Mouse (Mus musculus): Measurements from ENCODE around the gene Sec16b. TPM values are rescaled to one million over a fixed set of nuclear protein-coding genes. Genes with fewer than 3 reads are reported as not detected.

The Sec16b gene
- 6.3 and 6.6 TPM in 2 replicates for polyA plus RNA-seq (2015; fragmentation: Nextera tagmentation; extraction: Ambion mirVana)

DNA sequence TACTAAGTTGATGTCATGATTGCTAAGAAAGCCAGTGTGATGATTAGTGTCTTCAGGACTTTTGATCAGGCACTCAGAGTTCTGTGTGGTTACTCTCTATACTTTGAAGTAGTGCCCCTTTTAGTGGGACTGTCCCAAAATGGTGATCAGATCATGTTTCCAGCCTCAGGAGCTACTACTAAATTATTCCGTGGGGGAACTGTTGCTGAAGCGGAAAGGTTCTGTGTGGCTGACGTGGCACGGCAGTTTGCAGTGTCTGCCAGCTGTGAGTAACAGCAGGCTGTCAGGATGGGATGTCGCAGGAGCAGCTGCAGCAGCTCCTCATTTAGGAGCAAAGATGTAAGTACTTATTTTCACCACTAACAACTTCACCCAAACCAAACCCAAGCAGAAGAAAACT lies at the start of gene Sec16b:
Gene Sec16b, plus strand, starts transcription at position 207 of the 400 bp plus-strand sequence.
- no peaks in the 10 kb centered on the region for H3K9me3 ChIP-seq
- peak within 1 kb of the TSS; percentile 31 for H3K4me2 ChIP-seq
- ATAC-seq (ENCODE audit: insufficient number of reproducible peaks, low FRiP score, low TSS enrichment, low read depth), result 0 out of 2 replicates have a peak, but pooled peaks have one; percentile 35
- H3K27ac ChIP-seq, result peak within 1 kb of the TSS; percentile 48
- peaks cover 4% of the 10 kb centered on the region; the same call in 1 of the 2 replicates for H3K4me1 ChIP-seq
- WGBS, result 10% methylated on average over 5 of the region's 5 CpGs
- H3K36me3 ChIP-seq, result no peaks in the 10 kb centered on the region
- no peak within 1 kb of the TSS for H3K9ac ChIP-seq
- no peaks in the 10 kb centered on the region for H3K27me3 ChIP-seq
- peak within 1 kb of the TSS; percentile 15; the same call in 1 of the 2 replicates for H3K4me3 ChIP-seq

DNA sequence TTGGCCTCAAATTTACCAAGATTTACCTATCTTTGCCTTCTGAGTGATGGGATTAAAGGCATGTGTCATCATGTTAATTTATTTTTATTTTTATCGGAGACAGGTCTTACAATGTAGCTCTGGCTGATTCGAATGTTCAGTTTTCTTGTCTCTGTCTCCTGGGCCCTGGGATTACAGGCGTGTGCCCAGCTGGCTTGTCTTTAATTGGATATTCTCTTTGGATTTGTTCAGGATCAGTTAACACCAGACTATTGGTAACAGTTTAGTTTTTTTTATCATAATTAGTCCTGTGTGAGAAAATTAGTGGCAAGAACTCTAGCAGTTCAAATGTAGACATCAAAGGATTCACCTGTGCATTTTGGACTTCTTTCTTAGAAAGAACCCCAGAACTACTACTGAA lies 48.7 kb upstream of the Sec16b start:
- 83% methylated on average over 3 of the region's 3 CpGs for WGBS

DNA sequence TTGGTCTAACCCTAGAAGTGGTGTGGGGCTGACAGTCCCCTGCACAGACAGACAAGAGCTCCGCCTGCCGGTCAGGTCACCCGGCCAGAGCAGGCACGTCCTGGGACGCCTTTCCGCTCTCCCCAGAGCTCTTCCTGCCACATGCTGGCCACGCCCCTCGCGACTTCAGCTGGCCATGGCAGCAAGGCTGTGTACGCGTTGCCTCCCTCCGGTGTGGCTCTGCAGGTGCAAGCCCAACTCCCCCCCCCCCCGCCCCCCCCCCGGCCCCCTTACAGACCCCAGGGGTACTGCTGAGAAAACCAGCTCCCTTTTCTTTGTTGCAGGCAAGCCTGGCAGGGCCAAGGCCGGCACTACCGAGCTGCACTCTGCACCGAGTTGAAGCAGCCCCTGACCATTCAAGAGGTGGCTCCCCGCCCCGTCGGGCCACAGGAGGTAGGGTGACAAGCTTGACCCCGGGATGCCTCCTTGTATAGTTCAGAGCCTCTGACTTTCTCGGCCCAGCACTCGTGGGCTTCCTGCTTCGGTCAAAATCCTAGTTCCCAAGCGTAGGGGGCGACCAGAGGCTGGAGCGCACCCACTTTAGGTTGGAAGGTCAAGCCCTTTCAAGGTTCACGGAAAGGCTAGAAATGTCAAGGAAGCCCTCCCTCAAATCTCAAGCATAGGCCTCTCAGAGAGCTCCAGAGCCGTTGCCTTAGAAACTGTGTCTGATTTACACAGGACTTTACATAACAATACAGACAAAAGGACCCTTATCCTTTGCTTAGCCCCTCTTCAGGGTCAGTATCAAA lies 47.9 kb upstream of the Sec16b start, which contains the start of gene Cryzl2:
Gene Cryzl2, plus strand, starts transcription at position 157 of the 788 bp plus-strand sequence.
- H3K4me1 ChIP-seq, result peaks cover 6% of the 10 kb centered on the region
- no peak within 1 kb of the TSS for H3K27ac ChIP-seq
- peak within 1 kb of the TSS; percentile 41 for H3K4me2 ChIP-seq
- H3K9ac ChIP-seq, result no peak within 1 kb of the TSS
- H3K36me3 ChIP-seq, result no peaks in the 10 kb centered on the region
- no peaks in the 10 kb centered on the region for H3K9me3 ChIP-seq
- 17% methylated on average over 27 of the region's 29 CpGs for WGBS
- H3K4me3 ChIP-seq, result peak within 1 kb of the TSS; percentile 28
- H3K27me3 ChIP-seq, result no peaks in the 10 kb centered on the region
- 0 out of 2 replicates have a peak, but pooled peaks have one; percentile 49 for ATAC-seq (ENCODE audit: insufficient number of reproducible peaks, low FRiP score, low TSS enrichment, low read depth)

More for the DNA sequence above, 48.7 kb upstream of the Sec16b start:
- Histone ChIP-seq H3K27me3 (no peaks in the 10 kb centered on the region), H3K4me2 (no peak overlapping the region), H3K9me3 (no peaks in the 10 kb centered on the region), H3K9ac (no peak overlapping the region), H3K36me3 (no peaks in the 10 kb centered on the region), H3K27ac (no peak overlapping the region), H3K4me1 (peaks cover 6% of the 10 kb centered on the region), H3K4me3 (no peak overlapping the region)
- ATAC-seq (ENCODE audit: insufficient number of reproducible peaks, low FRiP score, low TSS enrichment, low read depth), result no peak

DNA sequence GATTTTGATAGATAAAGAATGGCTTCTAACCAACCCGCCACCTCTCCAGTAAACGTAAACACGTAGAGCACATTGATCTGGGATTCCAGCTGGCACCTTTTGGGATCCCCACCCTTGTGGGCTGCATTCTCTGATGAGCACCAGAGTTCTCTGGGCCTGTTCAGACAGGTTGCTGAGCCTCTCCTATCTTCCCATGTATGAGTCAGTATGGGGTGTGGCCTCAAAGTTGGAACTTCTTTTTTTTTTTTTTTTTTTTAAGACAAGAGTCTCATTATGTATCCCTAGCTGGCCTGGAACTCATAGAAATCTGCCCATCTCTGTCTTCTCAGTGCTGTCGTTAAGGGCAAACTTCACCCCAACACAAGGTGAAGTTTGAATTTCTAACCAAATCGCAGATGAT lies 46.6 kb upstream of the Sec16b start:
- 83% methylated on average over 5 of the region's 5 CpGs for WGBS
- no peak overlapping the region for H3K4me2 ChIP-seq
- no peak overlapping the region for H3K9ac ChIP-seq
- H3K36me3 ChIP-seq, result no peaks in the 10 kb centered on the region
- H3K9me3 ChIP-seq, result no peaks in the 10 kb centered on the region
- H3K4me1 ChIP-seq, result peaks cover 6% of the 10 kb centered on the region
- no peak overlapping the region for H3K27ac ChIP-seq
- no peak overlapping the region for H3K4me3 ChIP-seq
- ATAC-seq (ENCODE audit: insufficient number of reproducible peaks, low FRiP score, low TSS enrichment, low read depth), result no peak
- no peaks in the 10 kb centered on the region for H3K27me3 ChIP-seq

DNA sequence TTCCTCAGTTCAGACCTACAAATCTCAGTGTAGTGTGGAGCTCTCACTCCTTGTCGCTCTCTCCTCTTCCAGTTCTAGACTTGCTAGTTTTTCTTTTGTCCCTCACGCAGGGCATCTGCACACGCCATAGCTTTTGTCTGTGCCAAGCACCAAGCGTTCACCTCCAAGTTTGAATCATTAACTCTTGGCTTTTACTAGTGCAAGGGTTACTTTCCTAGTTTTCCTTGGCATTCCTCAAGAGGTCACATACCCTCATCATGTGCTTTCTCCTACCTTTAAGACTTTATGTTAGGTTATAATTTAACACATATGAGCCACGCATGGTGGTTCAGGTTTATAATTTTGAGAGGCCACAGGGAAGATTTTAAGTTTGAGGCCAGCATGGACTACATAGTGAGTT lies 45.3 kb upstream of the Sec16b start:
- WGBS, result 89% methylated on average over 5 of the region's 5 CpGs

DNA sequence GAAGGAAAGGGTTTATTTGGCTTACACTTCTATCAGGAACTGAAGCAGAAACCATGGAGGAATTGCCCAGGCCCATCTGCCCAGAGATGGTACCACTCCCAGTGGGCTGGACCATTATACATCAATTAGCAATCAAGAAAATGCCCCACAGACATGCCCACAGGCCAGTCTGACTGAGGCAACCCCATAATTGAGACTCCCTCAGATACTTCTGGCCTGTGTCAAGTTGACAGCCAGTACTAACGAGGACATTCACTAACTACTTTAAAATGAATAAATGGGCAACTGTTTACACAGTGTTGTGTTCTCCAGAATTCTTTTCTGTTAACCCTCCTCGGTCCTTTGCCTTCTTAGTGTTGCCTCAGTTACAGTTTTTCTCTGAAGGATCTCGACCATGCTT lies 44.2 kb upstream of the Sec16b start:
- Histone ChIP-seq H3K4me2 (no peak overlapping the region), H3K9ac (no peak overlapping the region), H3K27me3 (no peaks in the 10 kb centered on the region), H3K4me1 (peaks cover 6% of the 10 kb centered on the region), H3K9me3 (no peaks in the 10 kb centered on the region), H3K36me3 (no peaks in the 10 kb centered on the region), H3K27ac (no peak overlapping the region), H3K4me3 (no peak overlapping the region)
- 52% methylated on average over 3 of the region's 3 CpGs for WGBS
- no peak for ATAC-seq (ENCODE audit: insufficient number of reproducible peaks, low FRiP score, low TSS enrichment, low read depth)

More for the DNA sequence above, 45.3 kb upstream of the Sec16b start:
- Histone ChIP-seq H3K9ac (no peak overlapping the region), H3K4me2 (no peak overlapping the region), H3K4me3 (no peak overlapping the region), H3K27me3 (no peaks in the 10 kb centered on the region), H3K36me3 (no peaks in the 10 kb centered on the region), H3K4me1 (peaks cover 6% of the 10 kb centered on the region), H3K27ac (no peak overlapping the region), H3K9me3 (no peaks in the 10 kb centered on the region)
- no peak for ATAC-seq (ENCODE audit: insufficient number of reproducible peaks, low FRiP score, low TSS enrichment, low read depth)

DNA sequence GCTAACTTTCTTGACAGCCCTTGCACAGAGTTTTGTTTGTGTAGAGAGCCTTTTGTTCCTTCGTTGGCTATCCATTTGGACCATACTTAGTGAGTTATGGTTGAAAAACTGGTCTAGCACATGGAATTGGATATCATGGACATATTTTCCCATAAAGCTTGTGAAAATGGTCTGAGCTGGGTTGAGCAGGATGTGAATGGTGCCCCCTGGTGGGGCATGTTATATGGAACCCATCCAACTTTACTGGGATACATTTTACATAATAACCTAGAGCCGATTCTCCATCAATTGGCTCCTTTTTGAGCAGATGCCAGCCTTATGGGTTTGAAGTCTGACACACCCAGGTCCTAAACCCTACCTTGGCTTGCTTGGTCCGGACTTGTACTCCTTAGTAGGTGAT lies 41.3 kb upstream of the Sec16b start:
- 70% methylated on average over 3 of the region's 3 CpGs for WGBS
- ATAC-seq (ENCODE audit: insufficient number of reproducible peaks, low FRiP score, low TSS enrichment, low read depth), result no peak
- H3K9me3 ChIP-seq, result no peaks in the 10 kb centered on the region
- H3K4me2 ChIP-seq, result no peak overlapping the region
- no peak overlapping the region for H3K4me3 ChIP-seq
- H3K9ac ChIP-seq, result no peak overlapping the region
- no peaks in the 10 kb centered on the region for H3K36me3 ChIP-seq
- no peak overlapping the region for H3K27ac ChIP-seq
- H3K4me1 ChIP-seq, result no peaks in the 10 kb centered on the region
- H3K27me3 ChIP-seq, result no peaks in the 10 kb centered on the region

DNA sequence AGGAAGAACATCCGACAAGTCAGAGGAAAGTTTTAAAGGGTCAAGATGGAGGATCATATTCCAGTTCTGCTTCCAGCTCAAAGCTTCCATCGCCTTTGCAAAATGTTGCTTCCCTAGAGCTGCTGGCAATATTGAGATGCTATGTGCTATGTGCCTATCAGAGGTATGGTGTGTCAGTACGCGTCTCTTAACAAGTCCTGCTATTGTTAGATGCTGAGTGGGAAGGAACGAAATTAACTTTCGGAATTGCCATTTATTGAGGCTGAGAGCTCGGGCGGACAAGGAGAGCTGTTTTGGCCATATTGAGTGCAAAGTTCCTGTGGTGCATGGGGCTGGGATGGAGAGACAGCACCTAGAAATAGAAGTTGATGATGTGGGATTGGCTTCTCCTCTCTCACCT lies 38.7 kb upstream of the Sec16b start:
- H3K27ac ChIP-seq, result no peak overlapping the region
- no peak overlapping the region for H3K4me3 ChIP-seq
- no peak for ATAC-seq (ENCODE audit: insufficient number of reproducible peaks, low FRiP score, low TSS enrichment, low read depth)
- H3K4me1 ChIP-seq, result no peaks in the 10 kb centered on the region
- H3K36me3 ChIP-seq, result no peaks in the 10 kb centered on the region; the same call in 1 of the 2 replicates
- H3K27me3 ChIP-seq, result no peaks in the 10 kb centered on the region
- WGBS, result 92% methylated on average over 8 of the region's 8 CpGs
- no peak overlapping the region for H3K9ac ChIP-seq
- H3K9me3 ChIP-seq, result no peaks in the 10 kb centered on the region
- H3K4me2 ChIP-seq, result no peak overlapping the region

DNA sequence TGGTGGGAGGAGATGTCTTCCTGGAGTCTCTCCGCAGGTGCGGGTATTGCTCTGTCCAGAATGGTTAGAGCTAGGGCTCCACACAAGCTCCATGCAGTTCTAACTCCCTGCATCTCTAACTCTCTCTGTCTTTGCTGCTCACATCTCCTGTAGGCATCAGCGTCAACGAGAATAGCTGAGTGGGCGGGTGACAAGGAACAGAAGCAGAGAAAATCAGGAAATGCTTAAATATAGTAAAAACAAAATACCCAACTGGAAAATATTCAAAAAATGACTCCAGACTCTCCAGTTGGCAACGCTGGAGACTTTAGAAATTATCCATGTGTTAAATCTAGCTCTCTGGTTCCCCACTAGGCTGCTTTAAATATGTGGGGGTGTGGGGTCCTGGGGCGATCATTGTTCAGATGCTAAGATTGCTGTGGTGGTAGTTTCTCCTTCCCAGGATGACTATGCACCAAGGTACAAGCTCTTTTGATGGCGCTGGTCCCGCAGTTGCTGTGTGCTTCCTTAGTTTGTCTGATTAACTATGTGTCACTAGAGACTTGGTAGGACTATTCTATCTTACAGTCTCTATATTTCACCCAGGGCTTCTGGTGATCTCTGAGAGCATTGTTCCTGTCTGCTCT lies 35.7 kb upstream of the Sec16b start:
- 86% methylated on average over 9 of the region's 9 CpGs for WGBS
- H3K27ac ChIP-seq, result no peak overlapping the region
- no peak for ATAC-seq (ENCODE audit: insufficient number of reproducible peaks, low FRiP score, low TSS enrichment, low read depth)
- H3K4me3 ChIP-seq, result no peak overlapping the region
- H3K9ac ChIP-seq, result no peak overlapping the region
- no peaks in the 10 kb centered on the region; the same call in 1 of the 2 replicates for H3K36me3 ChIP-seq
- H3K27me3 ChIP-seq, result no peaks in the 10 kb centered on the region
- no peaks in the 10 kb centered on the region for H3K4me1 ChIP-seq
- no peak overlapping the region for H3K4me2 ChIP-seq
- no peaks in the 10 kb centered on the region for H3K9me3 ChIP-seq

DNA sequence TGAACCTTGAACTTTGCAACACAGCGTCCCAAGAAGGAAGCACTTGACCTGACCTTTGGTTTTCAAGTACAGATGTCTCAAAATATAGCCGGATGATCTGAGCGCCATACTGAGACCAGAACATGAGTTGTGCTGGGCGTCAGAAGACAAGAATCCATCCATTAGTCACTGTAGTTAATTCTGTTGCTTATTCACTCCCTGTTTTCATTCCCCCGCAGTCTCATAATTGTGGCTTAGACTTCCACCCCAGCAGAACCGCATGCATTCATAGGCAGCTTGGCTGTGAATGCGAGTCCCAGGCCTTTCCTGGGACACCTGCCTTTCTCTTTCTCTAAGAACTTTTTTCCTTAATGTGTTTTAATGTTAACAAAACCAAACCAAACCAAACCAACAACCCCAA lies 33.8 kb upstream of the Sec16b start:
- WGBS, result 91% methylated on average over 7 of the region's 7 CpGs

DNA sequence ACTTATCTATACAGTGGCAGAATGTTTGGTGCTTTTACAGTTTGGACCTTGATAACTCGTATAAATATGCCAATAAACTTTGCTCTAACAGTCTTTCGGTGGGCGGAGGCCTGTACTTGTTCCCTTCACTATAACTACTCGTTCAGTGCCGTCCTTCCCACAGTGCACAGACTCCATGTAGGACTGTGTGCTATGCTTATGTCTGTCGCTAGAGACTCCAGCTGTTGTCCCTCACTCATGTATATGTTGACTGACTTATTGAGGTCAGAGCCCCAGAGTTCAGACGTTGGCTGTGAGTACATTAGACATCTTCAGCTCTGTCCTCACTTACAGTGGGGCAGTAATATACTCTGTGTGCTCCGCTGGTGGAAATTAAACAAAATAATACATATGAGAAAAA lies 31.7 kb upstream of the Sec16b start:
- H3K36me3 ChIP-seq, result no peaks in the 10 kb centered on the region; the same call in 1 of the 2 replicates
- no peaks in the 10 kb centered on the region for H3K4me1 ChIP-seq
- no peaks in the 10 kb centered on the region for H3K27me3 ChIP-seq
- H3K9me3 ChIP-seq, result no peaks in the 10 kb centered on the region
- no peak overlapping the region for H3K4me3 ChIP-seq
- no peak overlapping the region for H3K27ac ChIP-seq
- H3K4me2 ChIP-seq, result no peak overlapping the region
- ATAC-seq (ENCODE audit: insufficient number of reproducible peaks, low FRiP score, low TSS enrichment, low read depth), result no peak
- H3K9ac ChIP-seq, result no peak overlapping the region
- WGBS, result 77% methylated on average over 8 of the region's 8 CpGs

More for the DNA sequence above, 33.8 kb upstream of the Sec16b start:
- Histone ChIP-seq H3K9ac (no peak overlapping the region), H3K27ac (no peak overlapping the region), H3K4me2 (no peak overlapping the region), H3K27me3 (no peaks in the 10 kb centered on the region), H3K36me3 (no peaks in the 10 kb centered on the region; the same call in 1 of the 2 replicates), H3K4me3 (no peak overlapping the region), H3K9me3 (no peaks in the 10 kb centered on the region), H3K4me1 (no peaks in the 10 kb centered on the region)
- ATAC-seq (ENCODE audit: insufficient number of reproducible peaks, low FRiP score, low TSS enrichment, low read depth), result no peak

DNA sequence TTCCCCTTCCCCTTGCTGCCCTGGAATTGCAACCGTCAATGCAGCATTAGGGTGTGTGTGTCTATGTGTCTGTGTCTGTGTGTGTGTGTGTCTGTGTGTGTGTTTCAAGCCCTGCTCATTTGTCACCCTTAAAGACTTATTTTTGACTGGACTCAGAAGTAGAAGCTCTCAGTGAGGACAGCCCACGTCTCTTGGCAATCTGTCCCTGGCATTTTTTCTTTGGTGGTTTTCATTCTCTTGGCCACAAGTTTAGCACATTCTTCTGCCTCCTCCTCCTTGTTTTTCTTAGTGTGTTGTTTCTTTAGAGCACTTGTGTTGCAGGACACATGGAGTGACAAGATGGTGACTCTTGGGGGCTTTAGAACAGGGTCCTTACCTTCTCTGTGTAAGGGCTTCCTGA lies 30.3 kb upstream of the Sec16b start:
- no peak for ATAC-seq (ENCODE audit: insufficient number of reproducible peaks, low FRiP score, low TSS enrichment, low read depth)
- H3K36me3 ChIP-seq, result no peaks in the 10 kb centered on the region; the same call in 1 of the 2 replicates
- no peak overlapping the region for H3K4me3 ChIP-seq
- H3K4me1 ChIP-seq, result no peaks in the 10 kb centered on the region
- no peak overlapping the region for H3K4me2 ChIP-seq
- no peak overlapping the region for H3K27ac ChIP-seq
- 67% methylated on average over 2 of the region's 2 CpGs for WGBS
- no peak overlapping the region for H3K9ac ChIP-seq
- no peaks in the 10 kb centered on the region for H3K9me3 ChIP-seq
- no peaks in the 10 kb centered on the region for H3K27me3 ChIP-seq

Data from limb, embryonic 15.5 days (tissue).